Mouse (Mus musculus): ENCODE results near the gene Mcat. TPM values are rescaled to one million over a fixed set of nuclear protein-coding genes. Genes with fewer than 3 reads are reported as not detected.

Gene Mcat
- total and polyA plus RNA-seq, 3 experiments, result 28.4 to 41.6 (median 41.2) TPM

- dilution Hi-C loops (cut with MboI; ENCODE audit: extremely low pct_ligation_motif_present, extremely low pct_unique_long_range_greater_than_20kb, low sequenced_read_pairs), result no loop called here
- Histone ChIP-seq H3K9ac (ENCODE audit: insufficient read depth, low read depth) (no peak overlapping the region), H3K79me2 (replicated peaks; ENCODE audit: control insufficient read depth, extremely low read depth, insufficient read depth, poor library complexity, severe bottlenecking) (peaks cover 13% of the 10 kb centered on the region), H3K4me3 (replicated peaks in 1 of 3; ENCODE audit: low read depth in 2 of 3, low read length in 2 of 3, poor library complexity in 1 of 3) (no peak overlapping the region), H3K4me2 (ENCODE audit: insufficient read depth, low read depth, poor library complexity, severe bottlenecking) (no peak overlapping the region), H3K4me1 (ENCODE audit: control insufficient read depth in 1 of 2, insufficient read depth in 2 of 2) (peaks cover 6 to 23% of the 10 kb centered on the region in 2 experiments; a peak in 3 of 4 replicates), H3K27ac (ENCODE audit: insufficient read depth, low read depth) (no peak overlapping the region), H3K36me3 (replicated peaks in 1 of 2; ENCODE audit: control insufficient read depth in 1 of 2, insufficient read depth in 1 of 2, low read length in 1 of 2) (peaks cover 17 to 57% of the 10 kb centered on the region in 2 experiments), H3K9me3 (replicated peaks; ENCODE audit: low read length) (peaks cover 4% of the 10 kb centered on the region), H3K27me3 (replicated peaks) (no peaks in the 10 kb centered on the region)
- TF ChIP-seq MEF2A (IDR thresholded peaks at IDR 0.05; ENCODE audit: borderline replicate concordance, low read depth, low read length) (no peak), JUN (IDR thresholded peaks at IDR 0.05; ENCODE audit: insufficient read depth, low read depth, low read length) (no peak), ZMIZ1 (IDR thresholded peaks at IDR 0.05; ENCODE audit: low read depth, low read length) (no peak), ELF1 (IDR thresholded peaks at IDR 0.05; ENCODE audit: low read depth, low read length) (no peak), RCOR1 (conservative IDR thresholded peaks at IDR 0.05; ENCODE audit: low read depth, low read length) (no peak), MAZ (IDR thresholded peaks at IDR 0.05; ENCODE audit: low read depth, low read length) (no peak), USF2 (conservative IDR thresholded peaks at IDR 0.05; ENCODE audit: low read depth, low read length) (no peak), EP300 (IDR thresholded peaks at IDR 0.05; ENCODE audit: low read length) (no peak), MYC (IDR thresholded peaks at IDR 0.05; ENCODE audit: low read depth, low read length) (no peak), SIN3A (IDR thresholded peaks at IDR 0.05; ENCODE audit: low read length) (no peak), CHD1 (IDR thresholded peaks at IDR 0.05; ENCODE audit: low read depth, low read length) (no peak), MAFK (IDR thresholded peaks at IDR 0.05; ENCODE audit: insufficient replicate concordance, low read length) (no peak), SMC3 (IDR thresholded peaks at IDR 0.05; ENCODE audit: low read depth, low read length) (no peak), NRF1 (IDR thresholded peaks at IDR 0.05; ENCODE audit: low read depth, low read length) (no peak), GABPA (IDR thresholded peaks at IDR 0.05; ENCODE audit: insufficient replicate concordance, low read depth, low read length) (no peak), IRF4 (IDR thresholded peaks at IDR 0.05; ENCODE audit: low read depth, low read length) (no peak), BHLHE40 (IDR thresholded peaks at IDR 0.05; ENCODE audit: low read depth, low read length) (no peak), RAD21 (IDR thresholded peaks at IDR 0.05; ENCODE audit: low read depth, low read length) (no peak)
- in situ Hi-C loops (cut with MboI; ENCODE audit: low pct_ligation_motif_present, low pct_unique_long_range_greater_than_20kb, low sequenced_read_pairs), result no loop called here
- no peak for DNase-seq (ENCODE audit: extremely low read depth)
Observed at GRCm38 (mm10) chr15:83591758-83592157, 28.2 kb upstream of the Mcat start.

GRCm38 (mm10) chr15:83590841-83591240 lies 27.3 kb upstream of the Mcat start:
- no peak overlapping the region for H3K9ac ChIP-seq (ENCODE audit: insufficient read depth, low read depth)
- no peak overlapping the region for H3K4me3 ChIP-seq (replicated peaks in 1 of 3; ENCODE audit: low read depth in 2 of 3, low read length in 2 of 3, poor library complexity in 1 of 3)
- TF ChIP-seq ZC3H11A (IDR thresholded peaks at IDR 0.05; ENCODE audit: low read depth, low read length) (no peak), NRF1 (IDR thresholded peaks at IDR 0.05; ENCODE audit: low read depth, low read length) (no peak), POLR2A (IDR thresholded peaks at IDR 0.05; ENCODE audit: low read depth, low read length) (no peak), ELF1 (IDR thresholded peaks at IDR 0.05; ENCODE audit: low read depth, low read length) (no peak), IRF4 (IDR thresholded peaks at IDR 0.05; ENCODE audit: low read depth, low read length) (no peak), JUN (IDR thresholded peaks at IDR 0.05; ENCODE audit: insufficient read depth, low read depth, low read length) (no peak), E2F4 (IDR thresholded peaks at IDR 0.05; ENCODE audit: insufficient replicate concordance, low read depth, low read length) (no peak), MEF2A (IDR thresholded peaks at IDR 0.05; ENCODE audit: borderline replicate concordance, low read depth, low read length) (no peak), USF1 (IDR thresholded peaks at IDR 0.05; ENCODE audit: low read depth, low read length) (no peak), BHLHE40 (IDR thresholded peaks at IDR 0.05; ENCODE audit: low read depth, low read length) (no peak), CTCF (conservative IDR thresholded peaks at IDR 0.05 in 1 of 2, IDR thresholded peaks at IDR 0.05 in 1 of 2; ENCODE audit: low read depth in 2 of 2, low read length in 2 of 2) (no peak), HCFC1 (IDR thresholded peaks at IDR 0.05; ENCODE audit: low read depth, low read length) (no peak), PAX5 (IDR thresholded peaks at IDR 0.05; ENCODE audit: low read length) (no peak), ZMIZ1 (IDR thresholded peaks at IDR 0.05; ENCODE audit: low read depth, low read length) (no peak), USF2 (conservative IDR thresholded peaks at IDR 0.05; ENCODE audit: low read depth, low read length) (no peak), GABPA (IDR thresholded peaks at IDR 0.05; ENCODE audit: insufficient replicate concordance, low read depth, low read length) (no peak), SMC3 (IDR thresholded peaks at IDR 0.05; ENCODE audit: low read depth, low read length) (no peak), MXI1 (IDR thresholded peaks at IDR 0.05; ENCODE audit: low read depth, low read length) (no peak)
- H3K27ac ChIP-seq (ENCODE audit: insufficient read depth, low read depth), result no peak overlapping the region
- H3K4me2 ChIP-seq (ENCODE audit: insufficient read depth, low read depth, poor library complexity, severe bottlenecking), result no peak overlapping the region
- peaks cover 26 to 67% of the 10 kb centered on the region in 2 experiments for H3K36me3 ChIP-seq (replicated peaks in 1 of 2; ENCODE audit: control insufficient read depth in 1 of 2, insufficient read depth in 1 of 2, low read length in 1 of 2)
- peaks cover 6 to 21% of the 10 kb centered on the region in 2 experiments; a peak in 3 of 4 replicates for H3K4me1 ChIP-seq (ENCODE audit: control insufficient read depth in 1 of 2, insufficient read depth in 2 of 2)
- H3K9me3 ChIP-seq (replicated peaks; ENCODE audit: low read length), result peaks cover 13% of the 10 kb centered on the region
- no peak for DNase-seq (ENCODE audit: extremely low read depth)
- dilution Hi-C loops (cut with MboI; ENCODE audit: extremely low pct_ligation_motif_present, extremely low pct_unique_long_range_greater_than_20kb, low sequenced_read_pairs) (no loop called here), in situ Hi-C loops (cut with MboI; ENCODE audit: low pct_ligation_motif_present, low pct_unique_long_range_greater_than_20kb, low sequenced_read_pairs) (no loop called here)
- H3K27me3 ChIP-seq (replicated peaks), result no peaks in the 10 kb centered on the region
- H3K79me2 ChIP-seq (replicated peaks; ENCODE audit: control insufficient read depth, extremely low read depth, insufficient read depth, poor library complexity, severe bottlenecking), result peaks cover 13% of the 10 kb centered on the region
